Mouse (Mus musculus): ENCODE results near the gene Ube2g2.

DNA sequence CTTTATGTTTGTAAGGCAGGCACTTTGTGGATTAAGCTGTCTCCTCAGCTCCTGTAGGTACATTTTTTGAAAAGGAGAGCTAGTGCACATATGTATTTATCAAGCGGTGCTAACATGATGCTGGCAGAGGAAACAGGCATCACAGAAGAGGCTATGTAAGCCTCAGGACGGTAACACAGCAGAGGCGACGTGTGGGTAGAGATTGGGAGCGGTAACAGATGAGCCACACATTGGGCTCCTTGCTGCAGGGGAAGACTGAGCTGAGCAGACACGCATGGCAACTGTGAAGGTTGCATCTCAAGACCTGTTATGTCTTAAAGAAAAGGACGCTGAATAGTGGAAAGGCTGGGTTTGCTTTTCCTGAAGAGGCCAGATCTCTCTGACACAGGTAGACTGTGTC lies 60.9 kb downstream of the Ube2g2 start:
- TF ChIP-seq POLR2A (IDR thresholded peaks at IDR 0.05; ENCODE audit: insufficient read depth, low read depth, low read length), result no peak
- no peak for TF ChIP-seq CTCF (IDR thresholded peaks at IDR 0.05)
- TF ChIP-seq EP300 (IDR thresholded peaks at IDR 0.05; ENCODE audit: insufficient read depth, low read depth, low read length), result no peak
